Mouse (Mus musculus) CD4-positive, CD25-positive, alpha-beta regulatory T cell, adult 4 months (primary cell): ENCODE measurements around the gene Pkp4. TPM values are rescaled to one million over a fixed set of nuclear protein-coding genes. Genes with fewer than 3 reads are reported as not detected.

Experiments
- ATAC-seq: one replicate; pipeline ENCODE4 v1.8.0; 2017
- polyA plus RNA-seq, 2 experiments: library from polyadenylated mRNA; unstranded; fragments of 100-300 nt; shearing (Covaris generic); gene quantifications; one replicate each; pipeline ENCODE4 v1.2.1; 2017

Gene Pkp4
- polyA plus RNA-seq, 2 experiments from 2014 or later, result 14.7 to 17.2 TPM

GRCm38 (mm10) chr2:59184107-59185064 is 23.7 kb downstream of the Pkp4 start:
- no peak for ATAC-seq

- ATAC-seq, result no peak
Observed at GRCm38 (mm10) chr2:59186122-59186521, 25.5 kb downstream of the Pkp4 start.

- ATAC-seq, result no peak
Observed at GRCm38 (mm10) chr2:59186966-59187365, 26.3 kb downstream of the Pkp4 start.

- no peak for ATAC-seq
Observed at GRCm38 (mm10) chr2:59188306-59188705, 27.7 kb downstream of the Pkp4 start.

- ATAC-seq, result no peak
Observed at GRCm38 (mm10) chr2:59189661-59190185, 29.1 kb downstream of the Pkp4 start.

- ATAC-seq, result no peak
Observed at GRCm38 (mm10) chr2:59190186-59190585, 29.5 kb downstream of the Pkp4 start.

GRCm38 (mm10) chr2:59191466-59191865 is 30.8 kb downstream of the Pkp4 start:
- no peak for ATAC-seq

- ATAC-seq, result no peak
Observed at GRCm38 (mm10) chr2:59193117-59193516, 32.5 kb downstream of the Pkp4 start.

- no peak for ATAC-seq
Observed at GRCm38 (mm10) chr2:59197156-59197555, 36.5 kb downstream of the Pkp4 start.

- no peak for ATAC-seq
Observed at GRCm38 (mm10) chr2:59199476-59199976, 38.9 kb downstream of the Pkp4 start.

- no peak for ATAC-seq
Observed at GRCm38 (mm10) chr2:59200511-59200910, 39.9 kb downstream of the Pkp4 start.

GRCm38 (mm10) chr2:59202930-59203329 is 42.3 kb downstream of the Pkp4 start:
- no peak for ATAC-seq

- peak; percentile 41 for ATAC-seq
Observed at GRCm38 (mm10) chr2:59203627-59204425, 43.2 kb downstream of the Pkp4 start.

GRCm38 (mm10) chr2:59205092-59205491 is 44.4 kb downstream of the Pkp4 start:
- no peak for ATAC-seq

GRCm38 (mm10) chr2:59206190-59206589 is 45.5 kb downstream of the Pkp4 start:
- ATAC-seq, result no peak

- ATAC-seq, result no peak
Observed at GRCm38 (mm10) chr2:59207240-59207639, 46.6 kb downstream of the Pkp4 start.

GRCm38 (mm10) chr2:59207725-59208124 is 47.1 kb downstream of the Pkp4 start:
- ATAC-seq, result no peak

- ATAC-seq, result no peak
Observed at GRCm38 (mm10) chr2:59208276-59208675, 47.6 kb downstream of the Pkp4 start.

GRCm38 (mm10) chr2:59211051-59211450 is 50.4 kb downstream of the Pkp4 start:
- no peak for ATAC-seq

- no peak for ATAC-seq
Observed at GRCm38 (mm10) chr2:59212430-59212829, 51.8 kb downstream of the Pkp4 start.

- ATAC-seq, result no peak
Observed at GRCm38 (mm10) chr2:59212846-59213245, 52.2 kb downstream of the Pkp4 start.

GRCm38 (mm10) chr2:59217931-59218330 is 57.3 kb downstream of the Pkp4 start:
- ATAC-seq, result no peak
